Comparison of ENCODE assay signal across 8 mouse cellular contexts in genomic region chr1:179477157-179477902, GRCm38 (mm10). TPM values are rescaled to one million over a fixed set of nuclear protein-coding genes. Genes with fewer than 3 reads are reported as not detected.
DNase-seq lines count a peak whose midpoint lies in the region; ATAC-seq and TF ChIP-seq lines count a peak whose summit lies in the region.

No protein-coding gene starts in this region.

- DNase-seq in thymus, adult 2 months: peak; percentile 53
- DNase-seq in thymus, adult 18-20 months: no peak
- peak; percentile 44 for DNase-seq in c-Kit-positive CD71-positive TER-119-positive erythroid progenitor cells, embryonic 14.5 days (ENCODE audit: low spot score)
- peak; percentile 66 to 73 for DNase-seq in left cerebral cortex, postnatal 25 days (ENCODE audit: low spot score in 2 of 2)
- DNase-seq in midbrain, postnatal 0 days (ENCODE audit: low spot score): peak; percentile 72
- peak; percentile 58 for DNase-seq in thymus, postnatal 0 days (ENCODE audit: low spot score)

- H3K27me3 ChIP-seq in thymus, adult 2 months (ENCODE audit: control insufficient read depth, insufficient read depth, low read length): no peaks in the 10 kb centered on the region
- 0 out of 2 replicates have a peak, but pooled peaks cover 8% of the 10 kb centered on the region for H3K27me3 ChIP-seq in forebrain, embryonic 12.5 days
- no peaks in the 10 kb centered on the region for H3K27me3 ChIP-seq in intestine, embryonic 16.5 days (replicated peaks; ENCODE audit: control insufficient read depth, insufficient read depth, low read length)
- H3K27me3 ChIP-seq in midbrain, postnatal 0 days (ENCODE audit: insufficient read depth, low read length): no peaks in the 10 kb centered on the region

- TF ChIP-seq CTCF in thymus, adult 2 months (IDR thresholded peaks at IDR 0.05; ENCODE audit: borderline replicate concordance, control insufficient read depth, extremely low read depth, insufficient read depth, low read length, poor library complexity): no peak
- peak; percentile 94 for TF ChIP-seq CTCF in midbrain, postnatal 0 days (IDR thresholded peaks at IDR 0.05)

- no peak overlapping the region for H3K4me3 ChIP-seq in thymus, adult 2 months (ENCODE audit: control insufficient read depth, insufficient read depth, low read length)
- H3K4me3 ChIP-seq in forebrain, embryonic 12.5 days (replicated peaks): no peak overlapping the region
- H3K4me3 ChIP-seq in intestine, embryonic 16.5 days (ENCODE audit: low read length): no peak overlapping the region
- no peak overlapping the region for H3K4me3 ChIP-seq in midbrain, postnatal 0 days (ENCODE audit: low read depth, low read length)

- H3K9ac ChIP-seq in forebrain, embryonic 12.5 days: no peak overlapping the region
- H3K9ac ChIP-seq in intestine, embryonic 16.5 days (ENCODE audit: low read depth, low read length): no peak overlapping the region
- H3K9ac ChIP-seq in midbrain, postnatal 0 days (replicated peaks; ENCODE audit: low read length, poor library complexity, severe bottlenecking): no peak overlapping the region

- no peaks in the 10 kb centered on the region for H3K4me1 ChIP-seq in thymus, adult 2 months (replicated peaks; ENCODE audit: control insufficient read depth, insufficient read depth, low read length)
- H3K4me1 ChIP-seq in forebrain, embryonic 12.5 days: no peaks in the 10 kb centered on the region
- no peaks in the 10 kb centered on the region for H3K4me1 ChIP-seq in intestine, embryonic 16.5 days (ENCODE audit: control insufficient read depth, insufficient read depth, low read length)
- H3K4me1 ChIP-seq in midbrain, postnatal 0 days (ENCODE audit: insufficient read depth, low read length): no peaks in the 10 kb centered on the region

- TF ChIP-seq POLR2A in thymus, adult 2 months (IDR thresholded peaks at IDR 0.05; ENCODE audit: control insufficient read depth, extremely low read depth, insufficient read depth, low read length, poor library complexity): no peak

- no peaks in the 10 kb centered on the region for H3K36me3 ChIP-seq in thymus, adult 2 months (ENCODE audit: control insufficient read depth, insufficient read depth, low read length)
- H3K36me3 ChIP-seq in forebrain, embryonic 12.5 days (replicated peaks): no peaks in the 10 kb centered on the region
- H3K36me3 ChIP-seq in intestine, embryonic 16.5 days (ENCODE audit: control insufficient read depth, insufficient read depth, low read length): no peaks in the 10 kb centered on the region; the same call in 1 of the 2 replicates
- no peaks in the 10 kb centered on the region for H3K36me3 ChIP-seq in midbrain, postnatal 0 days (ENCODE audit: insufficient read depth, low read length)

- H3K9me3 ChIP-seq in forebrain, embryonic 12.5 days: peaks cover 7% of the 10 kb centered on the region
- H3K9me3 ChIP-seq in intestine, embryonic 16.5 days (ENCODE audit: control insufficient read depth, low read length): peaks cover 4% of the 10 kb centered on the region; the same call in 1 of the 2 replicates
- H3K9me3 ChIP-seq in midbrain, postnatal 0 days (ENCODE audit: low read length): peaks cover 8% of the 10 kb centered on the region; the same call in 1 of the 2 replicates

- no peak overlapping the region for H3K4me2 ChIP-seq in forebrain, embryonic 12.5 days
- H3K4me2 ChIP-seq in intestine, embryonic 16.5 days (ENCODE audit: low read depth, low read length): no peak overlapping the region
- no peak overlapping the region for H3K4me2 ChIP-seq in midbrain, postnatal 0 days (ENCODE audit: low read depth, low read length, poor library complexity, severe bottlenecking)

- intact Hi-C loops in left cerebral cortex, postnatal 25 days (cut with DNase I): loop anchor here (2.0 to 10.0 kb wide), 3 partner anchors 245 to 949 kb away; partner anchors contain the start of gene Kif26b

- ATAC-seq in forebrain, embryonic 12.5 days (ENCODE audit: low FRiP score): peak; percentile 72
- peak; percentile 70 for ATAC-seq in intestine, embryonic 16.5 days
- ATAC-seq in midbrain, postnatal 0 days (ENCODE audit: low FRiP score): peak; percentile 69; the same call in 1 of the 2 replicates

- 91% methylated on average over 5 of the region's 5 CpGs for WGBS in thymus, adult 2 months
- WGBS in forebrain, embryonic 12.5 days: 74% methylated on average over 5 of the region's 5 CpGs
- WGBS in intestine, embryonic 16.5 days: 68% methylated on average over 5 of the region's 5 CpGs
- 76% methylated on average over 5 of the region's 5 CpGs for WGBS in midbrain, postnatal 0 days

- no peak overlapping the region for H3K27ac ChIP-seq in thymus, adult 2 months (ENCODE audit: control insufficient read depth, insufficient read depth, low read length)
- H3K27ac ChIP-seq in forebrain, embryonic 12.5 days: no peak overlapping the region
- H3K27ac ChIP-seq in intestine, embryonic 16.5 days (ENCODE audit: low read length): no peak overlapping the region
- no peak overlapping the region for H3K27ac ChIP-seq in midbrain, postnatal 0 days (ENCODE audit: low read depth, low read length)

RNA-seq across cellular contexts. Expression of gene Smyd3, which starts 40.5 kb away (rescaled TPM):
- polyA plus RNA-seq in thymus, adult 2 months (2012; rRNA removed): 9.0 and 9.6 TPM in 2 replicates
- 13.5 and 15.8 TPM in 2 replicates for polyA plus RNA-seq in forebrain, embryonic 12.5 days (2016; fragmentation: Nextera tagmentation; extraction: Ambion mirVana)
- 16.1 and 16.7 TPM in 2 replicates for polyA plus RNA-seq in intestine, embryonic 16.5 days (2015; fragmentation: Nextera tagmentation; extraction: Ambion mirVana)
- 10 to 100 TPM; 22.1 to 23.6 TPM for total RNA-seq in left cerebral cortex, postnatal 25 days (2021)
- 15.8 and 24.4 TPM in 2 replicates for total RNA-seq in midbrain, postnatal 0 days (2014; rRNA removed)
- polyA plus RNA-seq in midbrain, postnatal 0 days (2015; fragmentation: Nextera tagmentation; extraction: Ambion mirVana): 23.1 and 28.4 TPM in 2 replicates
- 34.5 and 36.2 TPM in 2 replicates for polyA plus RNA-seq in thymus, postnatal 0 days (2015; fragmentation: Nextera tagmentation; extraction: Ambion mirVana)

Comparison
In these comparisons a context has a peak if more than half of its experiments do, and no peak if none do; other contexts are left out.
1. DNase-seq: peak in thymus, adult 2 months (single experiment), c-Kit-positive CD71-positive TER-119-positive erythroid progenitor cells, embryonic 14.5 days (single experiment), left cerebral cortex, postnatal 25 days (2 of 2), midbrain, postnatal 0 days (single experiment) and thymus, postnatal 0 days (single experiment); none in thymus, adult 18-20 months (0 of 2).
2. Peak in every context shown above with its lines, with median percentiles within 50 percentile points of each other: ATAC-seq.